ENCODE assay signal across 11 mouse cellular contexts in genomic region chr2:61138625-61138997, GRCm38 (mm10).
DNase-seq lines count a peak whose midpoint lies in the region; ATAC-seq and TF ChIP-seq lines count a peak whose summit lies in the region.
"Had no signal": no experiment of that assay in that cellular context is flagged by ENCODE, and none has a peak within 500 bp of the region (broad histone marks: within the 10 kb centered on the region; RNA-seq: fewer than 3 reads in every experiment).

No protein-coding gene starts in this region.

- no peaks in the 10 kb centered on the region for H3K9me3 ChIP-seq in heart, embryonic 15.5 days (replicated peaks)
- H3K9me3 ChIP-seq in liver, postnatal 0 days (ENCODE audit: low read length): no peaks in the 10 kb centered on the region
- H3K9me3 ChIP-seq: G1E; midbrain, embryonic 12.5 days had no signal

- no peak overlapping the region for H3K9ac ChIP-seq in heart, embryonic 15.5 days
- H3K9ac ChIP-seq in liver, postnatal 0 days (replicated peaks): no peak overlapping the region
- H3K9ac ChIP-seq: hindbrain, embryonic 14.5 days; midbrain, embryonic 12.5 days had no signal

- H3K36me3 ChIP-seq in heart, embryonic 15.5 days: no peaks in the 10 kb centered on the region
- no peaks in the 10 kb centered on the region for H3K36me3 ChIP-seq in liver, postnatal 0 days (replicated peaks; ENCODE audit: insufficient read depth, low read length)
- H3K36me3 ChIP-seq: G1E; midbrain, embryonic 12.5 days had no signal

- DNase-seq in layer of hippocampus, adult 2 months (ENCODE audit: low spot score in 2 of 2): peak in 1 of 2 experiments; percentile 7
- DNase-seq in layer of hippocampus, postnatal 14 days (ENCODE audit: low spot score in 2 of 2): no peak
- DNase-seq in embryo, embryonic 11 days: peak; percentile 23
- DNase-seq in liver, postnatal 0 days: no peak
- no peak for DNase-seq in retina, embryonic 14.5 days (ENCODE audit: low spot score)
- no peak for DNase-seq in frontal cortex, postnatal 25 days (ENCODE audit: low spot score in 2 of 2)
- DNase-seq in yolk sac, embryonic 10.5 days (ENCODE audit: low spot score): no peak

- ATAC-seq in heart, embryonic 15.5 days (replicated peaks; ENCODE audit: insufficient number of reproducible peaks, insufficient read depth, low FRiP score, low read depth): peak; percentile 43; the same call in 1 of the 2 replicates
- peak; percentile 54; the same call in 1 of the 2 replicates for ATAC-seq in liver, postnatal 0 days

- peak overlapping the region; percentile 50; the same call in 1 of the 2 replicates for H3K4me2 ChIP-seq in heart, embryonic 15.5 days
- H3K4me2 ChIP-seq in liver, postnatal 0 days (ENCODE audit: low read depth, low read length): peak overlapping the region; percentile 33; the same call in 1 of the 2 replicates
- H3K4me2 ChIP-seq: hindbrain, embryonic 14.5 days; midbrain, embryonic 12.5 days had no signal

- no peak; the same call in 1 of the 2 replicates for TF ChIP-seq EP300 in liver, postnatal 0 days (IDR thresholded peaks at IDR 0.05; ENCODE audit: low read depth)

- peak overlapping the region; percentile 7; the same call in 1 of the 2 replicates for H3K4me3 ChIP-seq in layer of hippocampus, adult 2 months
- no peak overlapping the region for H3K4me3 ChIP-seq in heart, embryonic 15.5 days
- no peak overlapping the region for H3K4me3 ChIP-seq in liver, postnatal 0 days (ENCODE audit: low read depth, low read length)
- H3K4me3 ChIP-seq: midbrain, embryonic 12.5 days had no signal

- H3K27ac ChIP-seq in layer of hippocampus, adult 2 months: peak overlapping the region; percentile 69
- peak overlapping the region; percentile 75 for H3K27ac ChIP-seq in heart, embryonic 15.5 days
- H3K27ac ChIP-seq in liver, postnatal 0 days (ENCODE audit: low read depth): peak overlapping the region; percentile 66
- H3K27ac ChIP-seq: hindbrain, embryonic 14.5 days; midbrain, embryonic 12.5 days had no signal

- peaks cover 17% of the 10 kb centered on the region for H3K4me1 ChIP-seq in heart, embryonic 15.5 days (replicated peaks)
- H3K4me1 ChIP-seq in liver, postnatal 0 days (ENCODE audit: insufficient read depth): no peaks in the 10 kb centered on the region
- H3K4me1 ChIP-seq: midbrain, embryonic 12.5 days had no signal

- WGBS in heart, embryonic 15.5 days: 27% methylated on average over 3 of the region's 3 CpGs
- 23% methylated on average over 3 of the region's 3 CpGs for WGBS in liver, postnatal 0 days (ENCODE audit: insufficient replicate concordance)

- H3K27me3 ChIP-seq in heart, embryonic 15.5 days: no peaks in the 10 kb centered on the region
- H3K27me3 ChIP-seq in liver, postnatal 0 days (ENCODE audit: insufficient read depth, low read length): no peaks in the 10 kb centered on the region
- H3K27me3 ChIP-seq: midbrain, embryonic 12.5 days had no signal

- no peak for TF ChIP-seq CTCF in layer of hippocampus, adult 2 months (conservative IDR thresholded peaks at IDR 0.05)
- TF ChIP-seq CTCF in liver, postnatal 0 days (IDR thresholded peaks at IDR 0.05; ENCODE audit: low read depth): no peak
